8 mouse cellular contexts compared by ENCODE assay signal in genomic region chrX:152326996-152327688, GRCm38 (mm10). TPM values are rescaled to one million over a fixed set of nuclear protein-coding genes. Genes with fewer than 3 reads are reported as not detected.
A peak's percentile ranks its signal among the peaks of the same experiment; 100 is the strongest.
DNase-seq lines count a peak whose midpoint lies in the region; ATAC-seq and TF ChIP-seq lines count a peak whose summit lies in the region.

TSS of gene Kantr (minus strand) at chrX:152327495.

- H3K36me3 ChIP-seq in ES-Bruce4 (ENCODE audit: control insufficient read depth, insufficient read depth, low read length, poor library complexity, severe bottlenecking) = no peaks in the 10 kb centered on the region
- no peaks in the 10 kb centered on the region; the same call in 1 of the 2 replicates for H3K36me3 ChIP-seq in forebrain, embryonic 10.5 days (replicated peaks)
- H3K36me3 ChIP-seq in heart, embryonic 14.5 days (ENCODE audit: control insufficient read depth, insufficient read depth, low read length) = no peaks in the 10 kb centered on the region
- no peaks in the 10 kb centered on the region for H3K36me3 ChIP-seq in liver, embryonic 11.5 days (ENCODE audit: control insufficient read depth, insufficient read depth, low read length)
- H3K36me3 ChIP-seq in myocyte (ENCODE audit: control insufficient read depth, insufficient read depth) = no peaks in the 10 kb centered on the region
- no peaks in the 10 kb centered on the region for H3K36me3 ChIP-seq in stomach, embryonic 14.5 days (ENCODE audit: control insufficient read depth, insufficient read depth, low read length)

- H3K9me3 ChIP-seq in ES-Bruce4 (replicated peaks; ENCODE audit: control insufficient read depth, insufficient read depth, low read length, poor library complexity, severe bottlenecking) = no peaks in the 10 kb centered on the region
- no peaks in the 10 kb centered on the region for H3K9me3 ChIP-seq in forebrain, embryonic 10.5 days
- no peaks in the 10 kb centered on the region for H3K9me3 ChIP-seq in heart, embryonic 14.5 days (ENCODE audit: control insufficient read depth, low read length)
- H3K9me3 ChIP-seq in liver, embryonic 11.5 days (ENCODE audit: control insufficient read depth, low read length) = no peaks in the 10 kb centered on the region
- no peaks in the 10 kb centered on the region for H3K9me3 ChIP-seq in stomach, embryonic 14.5 days (ENCODE audit: control insufficient read depth, low read depth, low read length)

- WGBS in forebrain, embryonic 10.5 days = 13% methylated on average over 29 of the region's 29 CpGs
- WGBS in heart, embryonic 14.5 days = 8% methylated on average over 27 of the region's 29 CpGs
- WGBS in liver, embryonic 11.5 days = 8% methylated on average over 29 of the region's 29 CpGs
- 16% methylated on average over 29 of the region's 29 CpGs for WGBS in stomach, embryonic 14.5 days

- peak within 1 kb of the TSS; percentile 69 for H3K4me2 ChIP-seq in heart, embryonic 14.5 days (ENCODE audit: low read length)
- H3K4me2 ChIP-seq in liver, embryonic 11.5 days = peak within 1 kb of the TSS; percentile 70
- peak within 1 kb of the TSS; percentile 78 for H3K4me2 ChIP-seq in myocyte (ENCODE audit: low read depth)
- peak within 1 kb of the TSS; percentile 45 for H3K4me2 ChIP-seq in stomach, embryonic 14.5 days (replicated peaks; ENCODE audit: low read depth, low read length)

- H3K27ac ChIP-seq in ES-Bruce4 (ENCODE audit: insufficient read depth, low read length) = peak within 1 kb of the TSS; percentile 89
- peak within 1 kb of the TSS; percentile 85 for H3K27ac ChIP-seq in forebrain, embryonic 10.5 days
- H3K27ac ChIP-seq in heart, embryonic 14.5 days (replicated peaks in 1 of 2; ENCODE audit: control insufficient read depth in 1 of 2, insufficient read depth in 1 of 2, low read depth in 2 of 2, low read length in 2 of 2) = peak within 1 kb of the TSS in 1 of 2 experiments; percentile 49; a peak in 1 of 4 replicates
- no peak within 1 kb of the TSS for H3K27ac ChIP-seq in liver, embryonic 11.5 days (ENCODE audit: low read depth, low read length)
- 0 out of 2 replicates have a peak within 1 kb of the TSS, but pooled peaks have one; percentile 6 for H3K27ac ChIP-seq in stomach, embryonic 14.5 days (ENCODE audit: low read length)

- no peaks in the 10 kb centered on the region for H3K4me1 ChIP-seq in ES-Bruce4 (ENCODE audit: control insufficient read depth, insufficient read depth, low read length)
- H3K4me1 ChIP-seq in forebrain, embryonic 10.5 days = peaks cover 14% of the 10 kb centered on the region
- no peaks in the 10 kb centered on the region for H3K4me1 ChIP-seq in heart, embryonic 14.5 days (ENCODE audit: control insufficient read depth in 2 of 2, insufficient read depth in 2 of 2, low read length in 2 of 2)
- H3K4me1 ChIP-seq in liver, embryonic 11.5 days (replicated peaks; ENCODE audit: control insufficient read depth, insufficient read depth, low read length) = no peaks in the 10 kb centered on the region
- no peaks in the 10 kb centered on the region for H3K4me1 ChIP-seq in stomach, embryonic 14.5 days (ENCODE audit: control insufficient read depth, insufficient read depth, low read length)

- H3K4me3 ChIP-seq in ES-Bruce4 (ENCODE audit: low read depth, low read length) = peak within 1 kb of the TSS; percentile 99
- peak within 1 kb of the TSS; percentile 65 for H3K4me3 ChIP-seq in forebrain, embryonic 10.5 days
- H3K4me3 ChIP-seq in heart, embryonic 14.5 days (ENCODE audit: control insufficient read depth in 1 of 2, insufficient read depth in 1 of 2, low read depth in 1 of 2, low read length in 2 of 2) = peak within 1 kb of the TSS; percentile 57 to 88
- peak within 1 kb of the TSS; percentile 66 for H3K4me3 ChIP-seq in liver, embryonic 11.5 days (ENCODE audit: low read depth, low read length)
- peak within 1 kb of the TSS; percentile 41 for H3K4me3 ChIP-seq in myocyte
- H3K4me3 ChIP-seq in stomach, embryonic 14.5 days (ENCODE audit: low read depth, low read length) = peak within 1 kb of the TSS; percentile 44

- H3K9ac ChIP-seq in ES-Bruce4 (ENCODE audit: low read depth, poor library complexity, severe bottlenecking) = peak within 1 kb of the TSS; percentile 92
- peak within 1 kb of the TSS; percentile 75 for H3K9ac ChIP-seq in heart, embryonic 14.5 days (ENCODE audit: low read length)
- H3K9ac ChIP-seq in liver, embryonic 11.5 days (ENCODE audit: low read depth, low read length) = peak within 1 kb of the TSS; percentile 68
- peak within 1 kb of the TSS; percentile 31; the same call in 1 of the 2 replicates for H3K9ac ChIP-seq in stomach, embryonic 14.5 days (replicated peaks; ENCODE audit: low read depth, low read length)

- no peak for TF ChIP-seq EP300 in ES-Bruce4 (IDR thresholded peaks at IDR 0.05; ENCODE audit: insufficient read depth, low read depth, low read length)

- no peak within 1 kb of the TSS for H3ac ChIP-seq in myocyte (ENCODE audit: control insufficient read depth, insufficient read length)

- DNase-seq in c-Kit-positive CD71-positive TER-119-negative erythroid progenitor cells, embryonic 14.5 days (ENCODE audit: low read depth) = peak; percentile 68
- peak; percentile 65 for DNase-seq in forebrain, embryonic 10.5 days (ENCODE audit: extremely low spot score, low spot score)
- DNase-seq in kidney, postnatal 10 days = peak; percentile 79
- DNase-seq in liver, embryonic 11.5 days (ENCODE audit: low spot score) = peak; percentile 53

- H3K79me2 ChIP-seq in myocyte (ENCODE audit: control insufficient read depth, insufficient read depth) = no peaks in the 10 kb centered on the region

- ATAC-seq in heart, embryonic 14.5 days (ENCODE audit: insufficient number of reproducible peaks, insufficient read depth, low FRiP score, low read depth) = peak; percentile 95
- peak; percentile 98 for ATAC-seq in liver, embryonic 11.5 days (replicated peaks; ENCODE audit: low FRiP score)
- peak; percentile 99 for ATAC-seq in stomach, embryonic 14.5 days (ENCODE audit: insufficient number of reproducible peaks, insufficient read depth, low FRiP score, low read depth)

- no peaks in the 10 kb centered on the region for H3K27me3 ChIP-seq in ES-Bruce4 (ENCODE audit: control insufficient read depth, insufficient read depth, low read length, poor library complexity, severe bottlenecking)
- H3K27me3 ChIP-seq in forebrain, embryonic 10.5 days (ENCODE audit: poor library complexity, severe bottlenecking) = peaks cover 97% of the 10 kb centered on the region
- peaks cover 3% of the 10 kb centered on the region; the same call in 1 of the 2 replicates for H3K27me3 ChIP-seq in heart, embryonic 14.5 days (ENCODE audit: control insufficient read depth, insufficient read depth, low read length)
- H3K27me3 ChIP-seq in liver, embryonic 11.5 days (replicated peaks; ENCODE audit: control insufficient read depth, insufficient read depth, low read length) = peaks cover 10% of the 10 kb centered on the region
- H3K27me3 ChIP-seq in myocyte (ENCODE audit: control insufficient read depth, insufficient read depth, insufficient read length) = no peaks in the 10 kb centered on the region
- no peaks in the 10 kb centered on the region for H3K27me3 ChIP-seq in stomach, embryonic 14.5 days (ENCODE audit: control insufficient read depth, insufficient read depth, low read length)

- TF ChIP-seq CTCF in ES-Bruce4 (IDR thresholded peaks at IDR 0.05; ENCODE audit: low read depth, low read length) = no peak

- TF ChIP-seq POLR2A in ES-Bruce4 (IDR thresholded peaks at IDR 0.05; ENCODE audit: insufficient read depth, low read length) (peak; percentile 39), myocyte (IDR thresholded peaks at IDR 0.05; ENCODE audit: insufficient read length, low read depth) (peak; percentile 70)

TF ChIP-seq in myocyte, 11 proteins besides CTCF, POLR2A, EP300 and RAD21:
- peak; percentile 89 for TF ChIP-seq POLR2AphosphoS2 (IDR thresholded peaks at IDR 0.05; ENCODE audit: insufficient read length, low read depth)
- no peak for TF ChIP-seq MYOD1 (IDR thresholded peaks at IDR 0.05; ENCODE audit: control insufficient read depth in 1 of 3, insufficient read length in 2 of 3, low read depth in 2 of 3)

RNA-seq across cellular contexts. Expression of gene Kantr, which starts in this region (rescaled TPM):
- polyA plus RNA-seq in ES-Bruce4 (2011; ENCODE audit: insufficient read depth, insufficient read length, low read depth, missing spikeins) (24.3 and 29.5 TPM in 2 replicates), myocyte (2012; fragmentation: generic; extraction: Trizol) (0.96 TPM)
- 14.2 and 16.0 TPM in 2 replicates for polyA plus RNA-seq in forebrain, embryonic 10.5 days (2016; fragmentation: Nextera tagmentation; extraction: Ambion mirVana)
- 10.5 and 10.6 TPM in 2 replicates for polyA plus RNA-seq in heart, embryonic 14.5 days (2014; fragmentation: Nextera tagmentation; extraction: Ambion mirVana)
- 9.4 and 9.5 TPM in 2 replicates for polyA plus RNA-seq in liver, embryonic 11.5 days (2014; fragmentation: Nextera tagmentation; extraction: Ambion mirVana)
- polyA plus RNA-seq in stomach, embryonic 14.5 days (2014; fragmentation: Nextera tagmentation; extraction: Ambion mirVana) = 23.9 and 25.9 TPM in 2 replicates

Comparison
In these comparisons a context has a peak if more than half of its experiments do, and no peak if none do; other contexts are left out.
1. H3K4me3 ChIP-seq: peak in every context shown above with its lines; median percentile 99 in ES-Bruce4; 72 in heart, embryonic 14.5 days; 66 in liver, embryonic 11.5 days; 65 in forebrain, embryonic 10.5 days; 44 in stomach, embryonic 14.5 days; 41 in myocyte.
2. H3K9ac ChIP-seq: peak in every context shown above with its lines; median percentile 92 in ES-Bruce4; 75 in heart, embryonic 14.5 days; 68 in liver, embryonic 11.5 days; 31 in stomach, embryonic 14.5 days.